Mouse (Mus musculus) CH12.LX (cell line): Measurements from ENCODE around the gene Hipk2. TPM values are rescaled to one million over a fixed set of nuclear protein-coding genes. Genes with fewer than 3 reads are reported as not detected.

Experiments
- DNase-seq: peaks from one replicate; pipeline ENCODE4 v3.0.0-alpha.2; 2013; ENCODE audit errors: extremely low read depth
- H3K27ac ChIP-seq: 2 replicates; pipeline ENCODE4 v1.5.1; 2012; ENCODE audit warnings: low read depth, mild to moderate bottlenecking, control low read depth, moderate library complexity; ENCODE audit not compliant: insufficient read depth
- H3K27me3 ChIP-seq: replicated peaks from 2 replicates; pipeline ENCODE3; 2012; ENCODE audit warnings: inconsistent platforms
- H3K36me3 ChIP-seq, 2 experiments: replicated peaks in 1 of 2; 2 replicates each; pipeline versions ENCODE3 to v1.6.1; 2012; ENCODE audit warnings: inconsistent platforms in 1 of 2, low read length in 1 of 2, mild to moderate bottlenecking in 1 of 2, mixed read lengths in 1 of 2, moderate library complexity in 1 of 2; ENCODE audit not compliant: control insufficient read depth in 1 of 2, insufficient read depth in 1 of 2
- H3K4me1 ChIP-seq, 2 experiments: 2 replicates each; pipeline ENCODE4 v1.6.1; 2012; ENCODE audit warnings: inconsistent platforms in 1 of 2, moderate library complexity in 1 of 2; ENCODE audit not compliant: insufficient read depth in 2 of 2, control insufficient read depth in 1 of 2
- H3K4me2 ChIP-seq: 2 replicates; pipeline ENCODE4 v1.6.1; 2012; ENCODE audit warnings: low read depth, mild to moderate bottlenecking, control low read depth; ENCODE audit not compliant: poor library complexity, insufficient read depth, severe bottlenecking
- H3K4me3 ChIP-seq, 3 experiments: fragments of 150-350 bp in 1 of 3; sonication (generic) in 1 of 3; replicated peaks in 1 of 3; 2 replicates each; pipeline versions ENCODE3 to v1.5.1; 2011 to 2012; ENCODE audit warnings: low read depth in 2 of 3, low read length in 2 of 3, mild to moderate bottlenecking in 2 of 3, moderate library complexity in 2 of 3, control low read depth in 1 of 3, improper control_type of control experiment in 1 of 3, inconsistent platforms in 1 of 3, mixed read lengths in 1 of 3; ENCODE audit not compliant: poor library complexity in 1 of 3
- H3K79me2 ChIP-seq: replicated peaks from 2 replicates; pipeline ENCODE4 v1.6.1; 2012; ENCODE audit warnings: mild to moderate bottlenecking, moderate library complexity; ENCODE audit not compliant: control insufficient read depth, poor library complexity, insufficient read depth, severe bottlenecking; ENCODE audit errors: extremely low read depth
- H3K9ac ChIP-seq: 2 replicates; pipeline ENCODE4 v1.6.1; 2012; ENCODE audit warnings: low read depth, mild to moderate bottlenecking, control low read depth, moderate library complexity; ENCODE audit not compliant: insufficient read depth
- H3K9me3 ChIP-seq: replicated peaks from 2 replicates; pipeline ENCODE3; 2012; ENCODE audit warnings: low read length, inconsistent platforms, mixed read lengths
- BHLHE40 ChIP-seq: IDR thresholded peaks from 2 replicates; pipeline ENCODE4 v1.6.1; 2011; ENCODE audit warnings: mild to moderate bottlenecking, low read depth, low read length, improper control_type of control experiment
- CHD1 ChIP-seq: IDR thresholded peaks from 2 replicates; pipeline ENCODE4 v1.6.1; 2012; ENCODE audit warnings: low read depth, low read length, improper control_type of control experiment, inconsistent platforms
- CHD2 ChIP-seq: IDR thresholded peaks from 2 replicates; pipeline ENCODE4 v1.6.1; 2011; ENCODE audit warnings: low read length, improper control_type of control experiment
- E2F4 ChIP-seq: IDR thresholded peaks from 2 replicates; pipeline ENCODE4 v1.6.1; 2011; ENCODE audit warnings: low read depth, low read length, improper control_type of control experiment; ENCODE audit not compliant: insufficient replicate concordance
- EP300 ChIP-seq: IDR thresholded peaks from 2 replicates; pipeline ENCODE4 v1.6.1; 2011; ENCODE audit warnings: low read length, improper control_type of control experiment
- ETS1 ChIP-seq: conservative IDR thresholded peaks from 2 replicates; pipeline ENCODE4 v1.6.1; 2012; ENCODE audit warnings: low read depth, mild to moderate bottlenecking, inconsistent platforms, low read length, improper control_type of control experiment, moderate library complexity
- GABPA ChIP-seq: IDR thresholded peaks from 2 replicates; pipeline ENCODE4 v1.6.1; 2012; ENCODE audit warnings: low read depth, low read length, improper control_type of control experiment, inconsistent platforms; ENCODE audit not compliant: insufficient replicate concordance
- HCFC1 ChIP-seq: IDR thresholded peaks from 2 replicates; pipeline ENCODE4 v1.6.1; 2012; ENCODE audit warnings: low read depth, mild to moderate bottlenecking, inconsistent platforms, low read length, improper control_type of control experiment
- IRF4 ChIP-seq: IDR thresholded peaks from 2 replicates; pipeline ENCODE4 v1.6.1; 2014; ENCODE audit warnings: low read depth, mild to moderate bottlenecking, inconsistent platforms, low read length, improper control_type of control experiment
- JUN ChIP-seq: IDR thresholded peaks from 2 replicates; pipeline ENCODE4 v1.6.1; 2011; ENCODE audit warnings: low read depth, mild to moderate bottlenecking, low read length, improper control_type of control experiment, moderate library complexity; ENCODE audit not compliant: insufficient read depth
- KAT2A ChIP-seq: IDR thresholded peaks from 2 replicates; pipeline ENCODE4 v1.6.1; 2012; ENCODE audit warnings: low read length, improper control_type of control experiment, inconsistent platforms; ENCODE audit not compliant: insufficient replicate concordance
- MAX ChIP-seq: IDR thresholded peaks from 2 replicates; pipeline ENCODE4 v1.6.1; 2011; ENCODE audit warnings: low read length, improper control_type of control experiment
- MEF2A ChIP-seq: IDR thresholded peaks from 2 replicates; pipeline ENCODE4 v1.6.1; 2014; ENCODE audit warnings: low read depth, mild to moderate bottlenecking, inconsistent platforms, low read length, improper control_type of control experiment, borderline replicate concordance
- NELFE ChIP-seq: IDR thresholded peaks from 2 replicates; pipeline ENCODE4 v1.6.1; 2011; ENCODE audit warnings: low read depth, low read length, improper control_type of control experiment
- POLR2A ChIP-seq: IDR thresholded peaks from 2 replicates; pipeline ENCODE4 v1.6.1; 2011; ENCODE audit warnings: low read depth, mild to moderate bottlenecking, improper control_type of control experiment, low read length
- RAD21 ChIP-seq: IDR thresholded peaks from 2 replicates; pipeline ENCODE4 v1.6.1; 2011; ENCODE audit warnings: low read depth, mild to moderate bottlenecking, low read length, improper control_type of control experiment, moderate library complexity
- SMC3 ChIP-seq: IDR thresholded peaks from 2 replicates; pipeline ENCODE4 v1.6.1; 2011; ENCODE audit warnings: low read depth, low read length, improper control_type of control experiment
- TCF12 ChIP-seq: IDR thresholded peaks from 2 replicates; pipeline ENCODE4 v1.6.1; 2014; ENCODE audit warnings: low read depth, mild to moderate bottlenecking, inconsistent platforms, low read length, improper control_type of control experiment
- USF1 ChIP-seq: IDR thresholded peaks from 2 replicates; pipeline ENCODE4 v1.6.1; 2014; ENCODE audit warnings: low read depth, mild to moderate bottlenecking, inconsistent platforms, low read length, improper control_type of control experiment
- USF2 ChIP-seq: conservative IDR thresholded peaks from 2 replicates; pipeline ENCODE4 v1.6.1; 2011; ENCODE audit warnings: low read depth, low read length, improper control_type of control experiment
- ZKSCAN1 ChIP-seq: IDR thresholded peaks from 2 replicates; pipeline ENCODE4 v1.6.1; 2012; ENCODE audit warnings: low read depth, inconsistent platforms, low read length, improper control_type of control experiment, borderline replicate concordance
- ZMIZ1 ChIP-seq: IDR thresholded peaks from 2 replicates; pipeline ENCODE4 v1.6.1; 2012; ENCODE audit warnings: low read depth, mild to moderate bottlenecking, inconsistent platforms, low read length, improper control_type of control experiment
- dilution Hi-C: fragments of 300-500 bp; cut with MboI; formaldehyde crosslinking; loops from 2 replicates; pipeline ENCODE4 v1.14.3; 2020; ENCODE audit warnings: low sequenced_read_pairs; ENCODE audit not compliant: extremely low pct_unique_long_range_greater_than_20kb, extremely low pct_ligation_motif_present
- in situ Hi-C: fragments of 300-500 bp; cut with MboI; formaldehyde crosslinking; loops from 3 replicates; pipeline ENCODE4 v1.14.3; 2019; ENCODE audit warnings: low sequenced_read_pairs, low pct_ligation_motif_present, low pct_unique_long_range_greater_than_20kb, mixed read lengths
- polyA plus RNA-seq: library from polyadenylated mRNA; unstranded; fragments of >175 nt; gene quantifications from 2 replicates; pipeline ENCODE4 v1.2.1, GENCODE M21; 2012; ENCODE audit warnings: low read depth; ENCODE audit not compliant: insufficient read length
- total RNA-seq, 2 experiments: library from RNA; depleted of rRNA; stranded (reverse); fragments of 300-350 nt in 1 of 2; fragments of >200 nt in 1 of 2; gene quantifications; 2 replicates each; pipeline ENCODE4 v1.2.3; 2012 to 2014

Hipk2 gene
- total and polyA plus RNA-seq, 3 experiments = 1.6 to 5.3 (median 2.6) TPM

DNA sequence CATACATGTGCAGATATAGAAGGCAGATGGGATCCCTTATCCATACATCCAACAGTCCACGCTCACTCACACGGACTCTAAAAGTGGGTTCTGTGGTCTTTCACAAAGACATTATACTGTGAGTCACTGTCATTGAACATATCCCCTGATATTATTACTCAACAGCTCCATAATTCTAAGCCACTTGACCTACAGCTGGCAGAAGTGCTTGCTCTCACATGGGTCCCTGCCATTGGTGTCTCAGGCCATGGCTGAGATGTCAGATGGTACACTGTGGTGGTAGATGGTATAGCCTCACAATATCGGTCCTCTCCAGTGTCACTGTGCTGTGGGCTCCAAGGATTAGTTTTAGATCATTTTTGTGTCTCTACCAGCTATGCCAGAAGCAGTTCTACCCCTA, 42.2 kb downstream of the Hipk2 start:
- Histone ChIP-seq H3K27me3 (no peaks in the 10 kb centered on the region), H3K4me2 (no peak overlapping the region), H3K9ac (no peak overlapping the region), H3K9me3 (no peaks in the 10 kb centered on the region), H3K4me3 (no peak overlapping the region), H3K79me2 (no peaks in the 10 kb centered on the region), H3K27ac (no peak overlapping the region), H3K4me1 (no peaks in the 10 kb centered on the region), H3K36me3 (no peaks in the 10 kb centered on the region)
- in situ Hi-C loops = no loop called here
- no peak for DNase-seq
- dilution Hi-C loops = no loop called here
- no peak for TF ChIP-seq ETS1
- no peak for TF ChIP-seq MEF2A
- TF ChIP-seq TCF12 = no peak
- TF ChIP-seq CHD2 = no peak
- no peak for TF ChIP-seq E2F4
- TF ChIP-seq KAT2A = no peak
- no peak for TF ChIP-seq SMC3
- TF ChIP-seq HCFC1 = no peak
- no peak for TF ChIP-seq IRF4
- TF ChIP-seq ZKSCAN1 = no peak
- TF ChIP-seq EP300 = no peak
- TF ChIP-seq GABPA = no peak
- TF ChIP-seq USF1 = no peak

DNA sequence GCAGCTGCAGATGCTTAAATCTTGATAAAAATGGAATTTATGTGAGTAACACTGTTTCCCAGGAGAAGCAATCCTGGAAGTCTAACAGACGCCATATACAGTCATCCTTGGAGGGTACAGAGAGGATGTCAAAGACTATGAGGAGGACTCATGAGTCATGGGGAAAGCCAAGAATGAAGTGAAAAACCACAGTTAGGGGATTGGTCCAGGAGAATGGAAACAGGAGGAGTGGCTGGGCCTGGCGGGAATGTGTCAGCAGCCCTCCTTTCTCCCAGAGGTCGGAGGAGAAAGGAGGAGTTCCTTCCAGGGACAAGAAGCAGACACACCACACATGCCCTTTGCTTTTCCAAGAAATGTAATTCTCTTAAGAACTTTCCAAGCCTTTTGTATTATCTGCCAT, 46.5 kb downstream of the Hipk2 start:
- Histone ChIP-seq H3K4me2 (no peak overlapping the region), H3K36me3 (no peaks in the 10 kb centered on the region), H3K4me1 (no peaks in the 10 kb centered on the region), H3K27me3 (no peaks in the 10 kb centered on the region), H3K9me3 (no peaks in the 10 kb centered on the region), H3K4me3 (no peak overlapping the region), H3K79me2 (no peaks in the 10 kb centered on the region), H3K27ac (no peak overlapping the region), H3K9ac (no peak overlapping the region)
- in situ Hi-C loops = no loop called here
- no peak for DNase-seq
- TF ChIP-seq MAX (no peak), POLR2A (no peak), ZMIZ1 (no peak), ZKSCAN1 (no peak), BHLHE40 (no peak), NELFE (no peak), HCFC1 (no peak), EP300 (no peak), IRF4 (no peak), CHD1 (no peak), RAD21 (no peak), JUN (no peak), USF2 (no peak), TCF12 (no peak), CHD2 (no peak)
- dilution Hi-C loops = no loop called here
